Mouse (Mus musculus): ENCODE data around the gene Ckm.

Gene Ckm

GRCm38 (mm10) chr7:19464367-19465307 lies 60.1 kb downstream of the Ckm start:
- in situ Hi-C loops (cut with MseI, MboI) = no loop called here

- in situ Hi-C loops (cut with MseI, MboI) = no loop called here
Observed at GRCm38 (mm10) chr7:19466602-19467145, 62.1 kb downstream of the Ckm start.

DNA sequence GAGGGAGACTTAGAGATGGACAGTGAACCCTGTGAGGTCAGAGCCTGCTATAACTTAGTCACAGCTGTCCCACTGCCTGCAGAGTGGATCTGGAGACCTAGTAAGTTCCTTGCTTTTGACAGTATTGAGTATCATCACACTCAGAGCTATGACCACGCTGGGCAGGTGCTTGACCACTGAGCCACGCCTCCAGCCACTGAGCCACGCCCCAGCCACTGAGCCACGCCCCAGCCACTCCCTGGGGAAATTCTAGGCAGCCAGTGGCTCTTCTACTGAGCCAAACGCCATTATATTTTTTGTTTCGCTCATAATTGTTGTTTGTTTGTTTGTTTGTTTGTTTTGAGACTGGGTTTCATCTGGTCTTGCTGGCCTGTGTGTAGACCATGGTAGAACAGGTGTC lies 63.1 kb downstream of the Ckm start:
- in situ Hi-C loops (cut with MseI, MboI) = no loop called here

GRCm38 (mm10) chr7:19468279-19468678 lies 63.7 kb downstream of the Ckm start:
- in situ Hi-C loops (cut with MseI, MboI) = no loop called here

DNA sequence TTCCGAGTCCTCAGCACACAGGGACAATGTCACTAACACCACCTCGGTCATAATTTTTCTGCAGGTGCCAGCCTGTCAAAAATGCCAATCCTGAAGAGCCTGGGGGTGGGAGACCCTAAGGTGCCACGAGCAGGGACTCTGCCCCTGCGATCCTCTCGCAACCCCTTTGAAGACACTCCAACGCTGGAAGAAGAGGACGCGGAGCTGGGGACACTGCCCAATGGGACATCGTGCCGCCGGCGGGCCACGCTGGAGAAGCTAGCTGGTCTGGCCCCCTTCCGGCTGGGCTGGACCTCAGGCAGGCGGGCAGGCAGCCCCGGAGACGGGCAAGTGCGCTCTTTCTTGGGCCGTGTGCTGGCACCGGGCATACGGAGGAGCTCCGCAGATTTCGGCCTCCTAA lies 64.8 kb downstream of the Ckm start:
- in situ Hi-C loops (cut with MseI, MboI) = no loop called here

GRCm38 (mm10) chr7:19470308-19470707 lies 65.7 kb downstream of the Ckm start:
- in situ Hi-C loops (cut with MseI, MboI) = no loop called here

DNA sequence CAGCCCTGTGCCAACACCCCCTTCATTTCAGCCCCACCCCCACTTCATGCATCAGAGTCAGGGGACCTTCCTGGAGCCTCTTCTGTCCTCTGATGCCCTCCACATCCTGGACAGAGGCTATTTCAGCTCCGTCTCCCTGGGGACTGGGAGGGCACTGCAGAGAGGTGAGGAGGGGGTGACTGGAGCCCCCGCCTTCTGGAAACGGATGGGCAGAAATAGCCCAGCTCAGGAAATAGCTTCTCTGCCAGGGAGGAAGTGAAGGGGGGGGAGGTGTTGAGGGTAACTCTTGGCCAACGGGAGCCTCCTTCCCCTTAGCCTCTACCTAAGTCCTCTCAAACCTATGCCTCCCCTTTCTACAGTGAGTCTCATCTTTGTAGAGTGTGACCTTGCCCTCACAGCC lies 67.8 kb downstream of the Ckm start:
- in situ Hi-C loops (cut with MseI, MboI) = no loop called here

All from mouse trophoblast stem cell (cell line).